Mouse (Mus musculus) heart, embryonic 13.5 days (tissue): ENCODE measurements around the gene Eif4e3. TPM values are rescaled to one million over a fixed set of nuclear protein-coding genes. Genes with fewer than 3 reads are reported as not detected.

Source experiments
- ATAC-seq: fragments of 200-750 bp; cut with Nextera tagmentation; 2 replicates; pipeline ENCODE4 v1.8.0; 2017; ENCODE audit warnings: moderate TSS enrichment; ENCODE audit not compliant: insufficient number of reproducible peaks, low FRiP score, low TSS enrichment; ENCODE audit errors: extremely low read depth
- H3K27ac ChIP-seq: fragments of 300-500 bp; sonication (generic); replicated peaks from 2 replicates; pipeline ENCODE4 v1.5.1; 2015; ENCODE audit warnings: moderate library complexity, mild to moderate bottlenecking, inconsistent platforms
- H3K27me3 ChIP-seq: fragments of 300-500 bp; sonication (generic); replicated peaks from 2 replicates; pipeline ENCODE4 v1.6.1; 2015; ENCODE audit warnings: mild to moderate bottlenecking, inconsistent platforms
- H3K36me3 ChIP-seq: fragments of 300-500 bp; sonication (generic); 2 replicates; pipeline ENCODE4 v1.6.1; 2015; ENCODE audit warnings: mild to moderate bottlenecking, inconsistent platforms
- H3K4me1 ChIP-seq: fragments of 300-500 bp; sonication (generic); 2 replicates; pipeline ENCODE4 v1.6.1; 2015; ENCODE audit warnings: inconsistent platforms
- H3K4me2 ChIP-seq: fragments of 300-500 bp; sonication (generic); 2 replicates; pipeline ENCODE4 v1.6.1; 2015; ENCODE audit warnings: inconsistent platforms, mild to moderate bottlenecking, moderate library complexity
- H3K4me3 ChIP-seq: fragments of 300-500 bp; sonication (generic); 2 replicates; pipeline ENCODE4 v1.5.1; 2015; ENCODE audit warnings: moderate library complexity, mild to moderate bottlenecking, inconsistent platforms
- H3K9ac ChIP-seq: fragments of 300-500 bp; sonication (generic); 2 replicates; pipeline ENCODE4 v1.6.1; 2015; ENCODE audit warnings: inconsistent platforms, mild to moderate bottlenecking, moderate library complexity
- H3K9me3 ChIP-seq: fragments of 300-500 bp; sonication (generic); 2 replicates; pipeline ENCODE4 v1.6.1; 2016; ENCODE audit warnings: inconsistent platforms
- WGBS: fragments of 180-500 bp; shearing (Covaris S2); methylation state at CpG from one replicate; pipeline ENCODE4 v1.1.7; 2015; ENCODE audit warnings: mixed read lengths; 5-methylcytosine and 5-hydroxymethylcytosine counted together
- polyA plus RNA-seq: library from polyadenylated mRNA; unstranded; fragments of >200 nt; fragmentation: Nextera tagmentation; extraction: Ambion mirVana; gene quantifications from 2 replicates; pipeline ENCODE4 v1.2.1, GENCODE M21; 2015

Eif4e3 gene
- polyA plus RNA-seq, 1 experiment from 2014 or later, result 6.9 TPM

DNA sequence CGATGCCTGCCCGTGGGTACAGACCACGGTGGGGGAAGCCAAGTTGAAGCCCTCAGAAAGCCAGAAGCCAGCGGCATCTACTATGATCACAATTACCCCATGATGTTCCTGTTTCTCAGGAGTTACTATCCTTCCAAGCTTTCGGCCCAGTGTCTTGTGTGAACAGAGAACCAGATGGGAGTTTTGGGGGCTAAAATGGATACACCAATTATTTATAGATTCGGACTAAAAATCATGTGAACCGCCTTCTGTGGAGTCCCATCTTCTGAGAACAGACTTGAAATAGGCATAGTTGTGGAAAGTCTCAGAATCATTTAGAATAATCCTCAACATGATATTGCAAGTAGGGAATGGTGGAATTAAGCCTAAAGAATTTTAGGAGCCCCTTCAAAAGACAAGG is 64.1 kb downstream of the Eif4e3 start:
- Histone ChIP-seq H3K4me3 (no peak overlapping the region), H3K36me3 (no peaks in the 10 kb centered on the region), H3K9ac (no peak overlapping the region), H3K27ac (no peak overlapping the region), H3K4me2 (no peak overlapping the region), H3K9me3 (no peaks in the 10 kb centered on the region), H3K27me3 (no peaks in the 10 kb centered on the region), H3K4me1 (peaks cover 9% of the 10 kb centered on the region)
- WGBS, result 80% methylated on average over 7 of the region's 7 CpGs
- ATAC-seq, result no peak

- no peaks in the 10 kb centered on the region for H3K9me3 ChIP-seq
- no peak overlapping the region for H3K4me2 ChIP-seq
- H3K36me3 ChIP-seq, result no peaks in the 10 kb centered on the region
- no peak overlapping the region for H3K9ac ChIP-seq
- no peak for ATAC-seq
- H3K4me3 ChIP-seq, result no peak overlapping the region
- 63% methylated on average over 8 of the region's 8 CpGs for WGBS
- H3K4me1 ChIP-seq, result peaks cover 9% of the 10 kb centered on the region
- H3K27me3 ChIP-seq, result no peaks in the 10 kb centered on the region
- no peak overlapping the region for H3K27ac ChIP-seq
These were observed 65.7 kb downstream of the Eif4e3 start for GRCm38 (mm10) chr6:99600886-99601285.

- Histone ChIP-seq H3K36me3 (no peaks in the 10 kb centered on the region), H3K4me1 (peaks cover 9% of the 10 kb centered on the region), H3K27ac (no peak overlapping the region), H3K4me3 (no peak overlapping the region), H3K9ac (no peak overlapping the region), H3K27me3 (no peaks in the 10 kb centered on the region), H3K9me3 (no peaks in the 10 kb centered on the region), H3K4me2 (peak overlapping the region; percentile 52)
- 31% methylated on average over 10 of the region's 10 CpGs for WGBS
- ATAC-seq, result no peak
These were observed 66.3 kb downstream of the Eif4e3 start for GRCm38 (mm10) chr6:99600168-99600793.

DNA sequence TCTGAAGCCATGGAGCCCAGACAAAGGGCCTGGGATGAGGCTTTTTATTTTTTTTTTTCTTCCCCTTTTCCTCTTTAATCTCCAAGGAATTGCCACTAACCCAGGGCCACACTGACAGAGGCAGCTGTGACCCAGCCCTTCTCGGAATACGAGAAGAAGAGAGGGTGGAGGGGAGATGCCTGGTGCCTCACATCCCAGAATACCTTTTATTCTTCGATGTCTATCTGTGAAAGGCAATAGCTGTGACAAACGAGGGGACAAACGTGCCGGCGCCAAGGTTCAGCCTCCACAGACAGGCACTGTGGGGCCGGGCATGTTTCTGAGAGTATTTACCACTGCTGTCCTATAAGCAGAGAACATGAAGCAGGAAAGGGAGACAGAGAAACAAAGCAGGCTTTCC is 66.9 kb downstream of the Eif4e3 start:
- H3K4me1 ChIP-seq, result peaks cover 8% of the 10 kb centered on the region
- no peaks in the 10 kb centered on the region for H3K36me3 ChIP-seq
- 0 out of 2 replicates have a peak overlapping the region, but pooled peaks have one; percentile 52 for H3K4me2 ChIP-seq
- 57% methylated on average over 8 of the region's 8 CpGs for WGBS
- no peak overlapping the region for H3K4me3 ChIP-seq
- no peak for ATAC-seq
- H3K9me3 ChIP-seq, result no peaks in the 10 kb centered on the region
- H3K27ac ChIP-seq, result no peak overlapping the region
- H3K27me3 ChIP-seq, result no peaks in the 10 kb centered on the region
- H3K9ac ChIP-seq, result no peak overlapping the region

DNA sequence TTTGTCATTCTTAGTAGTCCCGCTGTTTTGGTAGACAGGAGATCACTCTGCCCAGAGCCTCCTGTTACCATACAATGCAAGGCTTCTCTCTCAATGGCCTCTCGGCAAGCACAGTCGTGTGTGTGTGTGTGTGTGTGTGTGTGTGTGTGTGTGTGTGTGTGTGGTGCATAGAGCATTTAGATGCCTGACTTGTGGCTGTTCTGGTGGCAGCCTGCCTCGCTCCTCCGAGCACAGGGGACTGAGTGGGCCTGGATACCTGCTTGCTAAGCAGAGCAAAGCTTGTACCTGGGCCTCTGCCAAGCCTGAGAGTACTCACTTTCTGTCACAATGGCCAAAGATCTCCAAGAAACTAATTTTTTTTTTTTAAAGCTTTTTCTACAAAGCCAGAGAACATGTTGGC is 67.3 kb downstream of the Eif4e3 start:
- Histone ChIP-seq H3K9me3 (no peaks in the 10 kb centered on the region), H3K4me2 (no peak overlapping the region), H3K4me1 (peaks cover 6% of the 10 kb centered on the region), H3K4me3 (no peak overlapping the region), H3K27ac (no peak overlapping the region), H3K27me3 (no peaks in the 10 kb centered on the region), H3K9ac (no peak overlapping the region), H3K36me3 (no peaks in the 10 kb centered on the region)
- no peak for ATAC-seq
- 63% methylated on average over 5 of the region's 5 CpGs for WGBS

GRCm38 (mm10) chr6:99577040-99577439 is 89.5 kb downstream of the Eif4e3 start:
- Histone ChIP-seq H3K9me3 (no peaks in the 10 kb centered on the region), H3K36me3 (no peaks in the 10 kb centered on the region), H3K4me1 (peaks cover 7% of the 10 kb centered on the region; the same call in 1 of the 2 replicates), H3K4me3 (no peak overlapping the region), H3K4me2 (no peak overlapping the region), H3K27ac (no peak overlapping the region), H3K27me3 (no peaks in the 10 kb centered on the region), H3K9ac (no peak overlapping the region)
- ATAC-seq, result no peak
- WGBS, result 53% methylated on average over 6 of the region's 6 CpGs

DNA sequence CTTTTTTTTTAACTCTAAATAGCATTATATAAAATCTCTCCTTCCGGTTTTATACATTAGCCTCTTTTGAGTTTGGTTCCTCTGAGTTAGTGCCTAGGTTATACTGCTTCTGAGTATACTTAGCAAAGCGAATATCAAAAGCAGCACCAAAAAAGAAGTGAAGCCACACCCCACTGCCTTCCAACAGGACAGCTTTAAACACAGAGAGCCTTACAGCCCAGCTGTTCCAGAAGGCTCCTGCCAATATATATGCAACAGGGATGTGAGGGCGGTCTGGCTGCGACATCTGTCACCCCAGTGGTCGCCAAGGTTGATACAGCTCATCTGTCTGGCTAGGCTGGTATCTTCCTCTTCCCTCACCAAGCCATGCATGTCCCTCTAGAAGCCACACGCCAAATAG is 90.9 kb downstream of the Eif4e3 start:
- Histone ChIP-seq H3K4me2 (no peak overlapping the region), H3K27me3 (no peaks in the 10 kb centered on the region), H3K9ac (no peak overlapping the region), H3K9me3 (no peaks in the 10 kb centered on the region), H3K4me3 (no peak overlapping the region), H3K27ac (no peak overlapping the region), H3K36me3 (no peaks in the 10 kb centered on the region), H3K4me1 (peaks cover 7% of the 10 kb centered on the region; the same call in 1 of the 2 replicates)
- WGBS, result 75% methylated on average over 6 of the region's 6 CpGs
- no peak for ATAC-seq

Other genes starting within 250 kb of the Eif4e3 start
- 71.7 and 75.9 TPM in 2 replicates for gene Foxp1, start 144.1 kb downstream of the Eif4e3 start, polyA plus RNA-seq
- gene Gm20696, start within 50 bp of the Eif4e3 start, polyA plus RNA-seq, result 1.7 and 2.1 TPM in 2 replicates
- 0.74 and 0.93 TPM in 2 replicates for gene Gpr27, start 25.9 kb upstream of the Eif4e3 start, polyA plus RNA-seq
- not detected in 2 replicates for gene Prok2, start 59.6 kb upstream of the Eif4e3 start, polyA plus RNA-seq